18 mouse cellular contexts compared by ENCODE assay signal in genomic region chr2:167888834-167889233, GRCm38 (mm10). TPM values are rescaled to one million over a fixed set of nuclear protein-coding genes. Genes with fewer than 3 reads are reported as not detected.
DNase-seq lines count a peak whose midpoint lies in the region; ATAC-seq and TF ChIP-seq lines count a peak whose summit lies in the region.
"Had no signal": no experiment of that assay in that cellular context is flagged by ENCODE, and none has a peak within 500 bp of the region (broad histone marks: within the 10 kb centered on the region; RNA-seq: fewer than 3 reads in every experiment).

No protein-coding gene starts in this region.

- DNase-seq in kidney, postnatal 0 days (ENCODE audit: low spot score): peak; percentile 35
- DNase-seq in kidney, postnatal 14 days: no peak
- DNase-seq in liver: peak; percentile 34
- DNase-seq in liver, postnatal 0 days: peak; percentile 48
- DNase-seq in thymus, postnatal 0 days (ENCODE audit: low spot score): no peak
- no peak for DNase-seq in embryo, embryonic 9.5 days (ENCODE audit: extremely low spot score)
- DNase-seq: adrenal gland, postnatal 25 days; cerebellum, adult 2 months; forebrain, postnatal 0 days; gastrocnemius, adult 2 months; heart, adult 2 months; layer of hippocampus, adult 9-11 months; lung, postnatal 14 days; right cerebral cortex, adult 18-20 months; spleen, adult 18-20 months had no signal

- 35% methylated on average over 6 of the region's 6 CpGs for WGBS in kidney, postnatal 0 days
- WGBS in intestine, embryonic 15.5 days: 48% methylated on average over 6 of the region's 6 CpGs
- 49% methylated on average over 6 of the region's 6 CpGs for WGBS in liver, postnatal 0 days (ENCODE audit: insufficient replicate concordance)

- no peaks in the 10 kb centered on the region for H3K27me3 ChIP-seq in kidney, postnatal 0 days (ENCODE audit: insufficient read depth, low read length)
- H3K27me3 ChIP-seq in intestine, embryonic 15.5 days (replicated peaks): no peaks in the 10 kb centered on the region
- H3K27me3 ChIP-seq in liver, postnatal 0 days (ENCODE audit: insufficient read depth, low read length): no peaks in the 10 kb centered on the region
- H3K27me3 ChIP-seq: embryonic facial prominence, embryonic 13.5 days; limb, embryonic 12.5 days had no signal

- no peak for TF ChIP-seq EP300 in liver, postnatal 0 days (IDR thresholded peaks at IDR 0.05; ENCODE audit: low read depth)

- H3K4me2 ChIP-seq in kidney, postnatal 0 days (ENCODE audit: low read length): no peak overlapping the region
- H3K4me2 ChIP-seq in intestine, embryonic 15.5 days (replicated peaks): peak overlapping the region; percentile 71
- H3K4me2 ChIP-seq in liver, postnatal 0 days (ENCODE audit: low read depth, low read length): no peak overlapping the region

- peaks cover 4% of the 10 kb centered on the region; the same call in 1 of the 2 replicates for H3K4me1 ChIP-seq in kidney, postnatal 0 days (replicated peaks; ENCODE audit: insufficient read depth, low read length)
- peaks cover 16% of the 10 kb centered on the region for H3K4me1 ChIP-seq in intestine, embryonic 15.5 days (replicated peaks)
- H3K4me1 ChIP-seq in liver, postnatal 0 days (ENCODE audit: insufficient read depth): peaks cover 28% of the 10 kb centered on the region

- TF ChIP-seq CTCF in kidney, postnatal 0 days (IDR thresholded peaks at IDR 0.05; ENCODE audit: low read depth): no peak
- no peak for TF ChIP-seq CTCF in liver, postnatal 0 days (IDR thresholded peaks at IDR 0.05; ENCODE audit: low read depth)

- no peak overlapping the region for H3K4me3 ChIP-seq in kidney, postnatal 0 days (replicated peaks; ENCODE audit: low read depth, low read length)
- H3K4me3 ChIP-seq in intestine, embryonic 15.5 days (replicated peaks): no peak overlapping the region
- no peak overlapping the region for H3K4me3 ChIP-seq in liver, postnatal 0 days (ENCODE audit: low read depth, low read length)
- H3K4me3 ChIP-seq: embryonic facial prominence, embryonic 13.5 days; heart, adult 2 months had no signal

- no peak for ATAC-seq in kidney, postnatal 0 days (replicated peaks; ENCODE audit: low FRiP score, low read depth)
- peak; percentile 40 for ATAC-seq in intestine, embryonic 15.5 days
- ATAC-seq in liver, postnatal 0 days: peak; percentile 27; the same call in 1 of the 2 replicates
- ATAC-seq: forebrain, postnatal 0 days had no signal

- H3K9ac ChIP-seq in kidney, postnatal 0 days (ENCODE audit: low read depth, low read length): no peak overlapping the region
- H3K9ac ChIP-seq in intestine, embryonic 15.5 days: no peak overlapping the region
- no peak overlapping the region for H3K9ac ChIP-seq in liver, postnatal 0 days (replicated peaks)
- H3K9ac ChIP-seq: forebrain, postnatal 0 days had no signal

- no peaks in the 10 kb centered on the region for H3K36me3 ChIP-seq in kidney, postnatal 0 days (ENCODE audit: insufficient read depth, low read length)
- H3K36me3 ChIP-seq in intestine, embryonic 15.5 days: no peaks in the 10 kb centered on the region
- H3K36me3 ChIP-seq in liver, postnatal 0 days (replicated peaks; ENCODE audit: insufficient read depth, low read length): no peaks in the 10 kb centered on the region
- H3K36me3 ChIP-seq: embryonic facial prominence, embryonic 13.5 days; limb, embryonic 12.5 days had no signal

- no peak overlapping the region for H3K27ac ChIP-seq in kidney, postnatal 0 days
- H3K27ac ChIP-seq in intestine, embryonic 15.5 days: 0 out of 2 replicates have a peak overlapping the region, but pooled peaks have one; percentile 73
- H3K27ac ChIP-seq in liver, postnatal 0 days (ENCODE audit: low read depth): peak overlapping the region; percentile 91
- H3K27ac ChIP-seq: embryonic facial prominence, embryonic 13.5 days; gastrocnemius, adult 2 months; heart, adult 2 months; limb, embryonic 12.5 days had no signal

- no peaks in the 10 kb centered on the region for H3K9me3 ChIP-seq in kidney, postnatal 0 days (replicated peaks; ENCODE audit: low read length)
- no peaks in the 10 kb centered on the region for H3K9me3 ChIP-seq in intestine, embryonic 15.5 days
- H3K9me3 ChIP-seq in liver, postnatal 0 days (ENCODE audit: low read length): no peaks in the 10 kb centered on the region
- H3K9me3 ChIP-seq: embryonic facial prominence, embryonic 13.5 days; limb, embryonic 12.5 days had no signal

RNA-seq across cellular contexts. Expression of gene Ptpn1, which starts 43.0 kb away (rescaled TPM):
- polyA plus RNA-seq in kidney, postnatal 0 days (2015; fragmentation: Nextera tagmentation; extraction: Ambion mirVana): 54.2 and 65.2 TPM in 2 replicates
- 41.1 and 54.2 TPM in 2 replicates for polyA plus RNA-seq in intestine, embryonic 15.5 days (2015; fragmentation: Nextera tagmentation; extraction: Ambion mirVana)
- 31.4 and 32.4 TPM in 2 replicates for polyA plus RNA-seq in liver, postnatal 0 days (2015; fragmentation: Nextera tagmentation; extraction: Ambion mirVana)
- polyA plus RNA-seq in thymus, postnatal 0 days (2015; fragmentation: Nextera tagmentation; extraction: Ambion mirVana): 102 and 110 TPM in 2 replicates

Comparison
In these comparisons a context has a peak if more than half of its experiments do, and no peak if none do; other contexts are left out.
1. DNase-seq: peak in kidney, postnatal 0 days (single experiment), liver (single experiment) and liver, postnatal 0 days (single experiment); none in kidney, postnatal 14 days (single experiment), thymus, postnatal 0 days (single experiment) and embryo, embryonic 9.5 days (single experiment).